Mouse (Mus musculus) CH12.LX (cell line): ENCODE measurements at regions not wholly inside any gene's neighbourhood (a gene's known extent, or its start where the extent isn't known, plus 50 kb on each side); places are given as distances from the start of the nearest gene placed in this dataset.

Source experiments
- CTCF ChIP-seq, 2 experiments: IDR thresholded peaks in 1 of 2; conservative IDR thresholded peaks in 1 of 2; 2 replicates each; pipeline ENCODE4 v1.5.1; 2011 to 2012; ENCODE audit warnings: low read depth in 2 of 2, low read length in 2 of 2, improper control_type of control experiment in 1 of 2, inconsistent platforms in 1 of 2, mild to moderate bottlenecking in 1 of 2, moderate library complexity in 1 of 2
- KAT2A ChIP-seq: IDR thresholded peaks from 2 replicates; pipeline ENCODE4 v1.6.1; 2012; ENCODE audit warnings: low read length, improper control_type of control experiment, inconsistent platforms; ENCODE audit not compliant: insufficient replicate concordance
- MAFK ChIP-seq: IDR thresholded peaks from 2 replicates; pipeline ENCODE4 v1.6.1; 2011; ENCODE audit warnings: low read length, improper control_type of control experiment; ENCODE audit not compliant: insufficient replicate concordance
- MAX ChIP-seq: IDR thresholded peaks from 2 replicates; pipeline ENCODE4 v1.6.1; 2011; ENCODE audit warnings: low read length, improper control_type of control experiment
- MXI1 ChIP-seq: IDR thresholded peaks from 2 replicates; pipeline ENCODE4 v1.6.1; 2011; ENCODE audit warnings: mild to moderate bottlenecking, low read depth, low read length, improper control_type of control experiment
- POLR2A ChIP-seq: IDR thresholded peaks from 2 replicates; pipeline ENCODE4 v1.6.1; 2011; ENCODE audit warnings: low read depth, mild to moderate bottlenecking, improper control_type of control experiment, low read length
- POLR2AphosphoS2 ChIP-seq: IDR thresholded peaks from 2 replicates; pipeline ENCODE4 v1.6.1; 2011; ENCODE audit warnings: low read depth, low read length, improper control_type of control experiment
- SIN3A ChIP-seq: IDR thresholded peaks from 2 replicates; pipeline ENCODE4 v1.6.1; 2012; ENCODE audit warnings: low read length, improper control_type of control experiment, inconsistent platforms
- SMC3 ChIP-seq: IDR thresholded peaks from 2 replicates; pipeline ENCODE4 v1.6.1; 2011; ENCODE audit warnings: low read depth, low read length, improper control_type of control experiment
- TBP ChIP-seq: conservative IDR thresholded peaks from 2 replicates; pipeline ENCODE4 v1.6.1; 2011; ENCODE audit warnings: low read depth, low read length, improper control_type of control experiment
- UBTF ChIP-seq: IDR thresholded peaks from 2 replicates; pipeline ENCODE4 v1.6.1; 2012; ENCODE audit warnings: low read depth, mild to moderate bottlenecking, inconsistent platforms, low read length, improper control_type of control experiment, moderate library complexity

GRCm38 (mm10) chr14:17408343-17408742, 251.7 kb upstream of the Thrb start:
- no peak for TF ChIP-seq CTCF (conservative IDR thresholded peaks at IDR 0.05 in 1 of 2, IDR thresholded peaks at IDR 0.05 in 1 of 2; ENCODE audit: low read depth in 2 of 2, low read length in 2 of 2)
- no peak for TF ChIP-seq MAFK
- TF ChIP-seq UBTF, result no peak
- no peak for TF ChIP-seq MAX
- no peak for TF ChIP-seq KAT2A
- TF ChIP-seq SMC3, result no peak
- TF ChIP-seq POLR2A, result no peak
- no peak for TF ChIP-seq POLR2AphosphoS2
- no peak for TF ChIP-seq MXI1
- no peak for TF ChIP-seq TBP
- no peak for TF ChIP-seq SIN3A
